Mouse (Mus musculus): ENCODE results near the gene Ccdc96. TPM values are rescaled to one million over a fixed set of nuclear protein-coding genes. Genes with fewer than 3 reads are reported as not detected.

The Ccdc96 gene
- polyA plus RNA-seq, 1 experiment from 2014 or later = 0.14 TPM

DNA sequence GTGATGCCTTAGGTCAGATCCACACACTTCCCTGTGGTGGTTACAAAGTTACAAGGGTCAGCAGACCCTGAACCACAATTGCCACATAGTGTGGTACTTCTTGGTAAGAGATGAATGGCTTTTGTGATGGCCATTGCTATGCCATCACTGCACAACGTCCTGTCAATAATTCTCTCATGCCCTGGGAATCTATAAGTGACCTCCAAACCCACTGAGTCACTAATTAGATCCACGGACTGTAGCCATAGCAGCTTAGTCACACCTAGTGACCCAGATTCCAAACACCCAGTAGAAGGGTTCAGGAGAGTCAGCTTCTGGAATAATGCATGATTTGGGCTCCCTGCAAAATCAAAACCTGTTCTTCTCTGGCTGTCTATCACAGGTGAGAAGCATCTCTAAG is 40.8 kb downstream of the Ccdc96 start:
- Histone ChIP-seq H3K79me2 (ENCODE audit: inconsistent target) (peaks cover 77% of the 10 kb centered on the region), H3K36me3 (ENCODE audit: inconsistent target) (peaks cover 45% of the 10 kb centered on the region), H3K4me3 (ENCODE audit: inconsistent target) (no peak overlapping the region), H3K27ac (no peak overlapping the region)
- 88% methylated on average over 2 of the region's 2 CpGs for WGBS (ENCODE audit: missing documents)

DNA sequence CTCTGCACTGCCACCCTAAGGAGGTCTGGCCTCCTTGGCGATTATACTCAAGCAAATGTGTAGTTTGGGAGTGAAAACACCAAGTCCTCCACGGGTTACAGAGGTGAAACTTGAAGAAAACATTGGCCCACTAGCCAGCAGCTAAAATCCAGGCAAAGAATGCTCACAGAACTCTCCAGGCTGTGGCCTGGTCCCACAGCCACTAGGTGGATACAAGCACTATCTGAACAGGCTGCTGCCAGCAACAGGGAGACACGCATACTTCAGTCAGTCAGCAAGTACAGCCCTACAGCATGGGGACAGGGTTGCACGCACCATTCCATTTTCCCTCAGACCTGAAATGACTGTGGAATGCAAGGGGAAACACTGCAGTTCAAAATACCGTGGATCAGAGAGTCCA is 41.9 kb downstream of the Ccdc96 start:
- H3K4me3 ChIP-seq (ENCODE audit: inconsistent target) = no peak overlapping the region
- H3K36me3 ChIP-seq (ENCODE audit: inconsistent target) = peaks cover 34% of the 10 kb centered on the region
- WGBS (ENCODE audit: missing documents) = 89% methylated on average over 5 of the region's 5 CpGs
- H3K79me2 ChIP-seq (ENCODE audit: inconsistent target) = peaks cover 88% of the 10 kb centered on the region
- H3K27ac ChIP-seq = no peak overlapping the region

DNA sequence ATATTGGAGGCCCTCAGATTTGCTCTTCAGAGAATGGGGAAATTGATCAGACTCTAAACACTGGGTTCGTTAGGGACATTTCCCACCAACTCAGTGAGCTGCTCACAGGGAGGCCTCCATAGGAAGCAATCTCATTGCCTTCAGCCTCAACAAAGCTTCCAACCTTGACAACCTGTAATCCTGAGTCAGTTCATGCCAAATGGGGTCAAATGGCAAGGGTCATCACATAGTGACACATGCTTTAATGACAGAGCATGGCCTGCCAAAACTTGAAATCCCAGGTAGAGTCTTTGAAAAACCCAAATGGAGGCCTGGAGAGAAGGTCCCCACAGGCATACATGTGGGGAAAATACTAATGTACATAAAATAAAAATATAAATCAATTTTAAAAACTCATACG is 42.5 kb downstream of the Ccdc96 start:
- Histone ChIP-seq H3K4me3 (ENCODE audit: inconsistent target) (no peak overlapping the region), H3K36me3 (ENCODE audit: inconsistent target) (peaks cover 28% of the 10 kb centered on the region), H3K27ac (no peak overlapping the region), H3K79me2 (ENCODE audit: inconsistent target) (peaks cover 94% of the 10 kb centered on the region)
- WGBS (ENCODE audit: missing documents) = 90% methylated on average over 2 of the region's 2 CpGs

DNA sequence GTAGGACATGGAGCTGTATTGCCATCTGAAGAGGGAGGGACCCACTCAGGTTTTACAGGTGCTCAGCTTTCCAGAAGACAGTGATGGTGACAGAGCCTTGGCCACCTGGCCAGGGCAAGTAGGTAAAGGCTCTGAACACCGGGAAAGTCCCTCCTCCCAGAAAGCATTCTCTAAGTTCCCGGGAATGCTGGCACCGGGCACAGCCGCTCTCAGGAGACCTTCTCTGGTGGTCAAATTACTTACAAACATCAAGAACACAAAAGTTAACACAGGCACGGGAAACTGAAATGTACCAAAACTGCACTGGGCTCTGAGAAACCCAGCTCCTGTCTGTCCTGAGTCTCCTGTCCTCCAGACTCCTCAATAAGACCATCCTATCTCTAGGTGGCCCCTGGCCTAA is 45.3 kb downstream of the Ccdc96 start:
- H3K79me2 ChIP-seq (ENCODE audit: inconsistent target) = peaks cover 100% of the 10 kb centered on the region
- peak overlapping the region; percentile 46 for H3K4me3 ChIP-seq (ENCODE audit: inconsistent target)
- 19% methylated on average over 4 of the region's 5 CpGs for whole genome bisulfite sequencing (ENCODE audit: missing documents)
- H3K36me3 ChIP-seq (ENCODE audit: inconsistent target) = peaks cover 5% of the 10 kb centered on the region; the same call in 1 of the 2 replicates
- H3K27ac ChIP-seq = 0 out of 2 replicates have a peak overlapping the region, but pooled peaks have one; percentile 17

DNA sequence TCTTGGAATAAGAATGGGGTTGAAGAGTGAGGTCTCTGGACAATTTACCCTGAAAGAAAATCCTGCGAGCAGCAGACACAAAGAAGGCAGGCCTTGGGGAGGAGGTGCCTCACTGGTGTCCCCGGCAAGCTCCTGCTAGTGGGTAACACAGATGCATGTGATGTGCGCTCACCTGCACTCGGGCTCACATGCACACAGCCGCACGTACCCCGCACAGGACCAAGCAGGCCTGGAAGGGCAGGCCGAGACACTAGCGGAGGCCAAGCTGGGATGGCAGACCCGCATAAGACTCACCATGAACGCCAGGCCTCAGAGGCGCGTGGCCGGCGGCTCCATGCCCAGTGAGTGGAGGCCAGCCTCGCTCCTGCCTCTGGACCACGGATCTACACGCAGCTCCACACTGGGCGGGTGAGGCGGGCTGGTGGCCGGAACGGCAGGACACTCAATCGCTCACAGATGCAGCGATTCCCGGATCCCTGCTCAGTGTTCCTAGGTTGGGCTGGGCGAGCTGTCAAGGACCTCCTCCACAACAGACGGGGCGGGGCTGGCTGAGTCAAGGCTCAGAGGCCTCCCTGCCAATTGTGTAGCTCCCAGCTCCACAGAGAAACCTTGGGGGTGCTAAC is 45.9 kb downstream of the Ccdc96 start:
- Histone ChIP-seq H3K79me2 (ENCODE audit: inconsistent target) (peaks cover 99% of the 10 kb centered on the region), H3K36me3 (ENCODE audit: inconsistent target) (no peaks in the 10 kb centered on the region; the same call in 1 of the 2 replicates), H3K4me3 (ENCODE audit: inconsistent target) (peak overlapping the region; percentile 46), H3K27ac (0 out of 2 replicates have a peak overlapping the region, but pooled peaks have one; percentile 17)
- 2% methylated on average over 27 of the region's 28 CpGs for WGBS (ENCODE audit: missing documents)

DNA sequence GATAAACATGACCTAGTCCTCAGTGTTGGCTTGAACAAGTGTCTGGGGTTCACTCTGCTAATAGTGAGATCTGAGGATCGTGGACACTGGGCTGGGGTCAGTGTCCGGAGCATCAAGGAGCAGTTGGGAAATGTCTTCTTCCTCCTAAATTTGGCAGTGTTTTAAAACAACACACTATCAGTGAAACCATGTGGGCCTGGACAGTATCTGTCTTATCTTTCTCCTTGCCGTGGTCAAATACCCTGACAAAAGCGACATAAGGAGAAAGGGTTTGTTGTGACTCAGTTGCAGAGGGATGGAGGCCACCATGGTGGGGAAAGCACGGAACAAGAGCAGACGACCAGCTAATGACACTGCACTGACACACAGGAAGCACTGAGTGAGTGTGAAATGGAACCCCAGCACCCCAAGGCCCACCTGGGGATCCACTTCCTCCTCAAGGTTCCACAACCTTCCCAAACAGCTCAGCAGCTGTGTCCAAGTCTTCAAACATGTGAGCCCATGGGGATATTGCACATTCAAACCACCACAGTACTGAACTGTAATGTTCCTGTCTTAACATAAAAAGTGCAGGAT is 50.2 kb downstream of the Ccdc96 start:
- no peak overlapping the region for H3K4me3 ChIP-seq (ENCODE audit: inconsistent target)
- H3K79me2 ChIP-seq (ENCODE audit: inconsistent target) = peaks cover 91% of the 10 kb centered on the region
- no peak overlapping the region for H3K27ac ChIP-seq
- H3K36me3 ChIP-seq (ENCODE audit: inconsistent target) = no peaks in the 10 kb centered on the region; the same call in 1 of the 2 replicates
- 72% methylated on average over 6 of the region's 6 CpGs for WGBS (ENCODE audit: missing documents)

DNA sequence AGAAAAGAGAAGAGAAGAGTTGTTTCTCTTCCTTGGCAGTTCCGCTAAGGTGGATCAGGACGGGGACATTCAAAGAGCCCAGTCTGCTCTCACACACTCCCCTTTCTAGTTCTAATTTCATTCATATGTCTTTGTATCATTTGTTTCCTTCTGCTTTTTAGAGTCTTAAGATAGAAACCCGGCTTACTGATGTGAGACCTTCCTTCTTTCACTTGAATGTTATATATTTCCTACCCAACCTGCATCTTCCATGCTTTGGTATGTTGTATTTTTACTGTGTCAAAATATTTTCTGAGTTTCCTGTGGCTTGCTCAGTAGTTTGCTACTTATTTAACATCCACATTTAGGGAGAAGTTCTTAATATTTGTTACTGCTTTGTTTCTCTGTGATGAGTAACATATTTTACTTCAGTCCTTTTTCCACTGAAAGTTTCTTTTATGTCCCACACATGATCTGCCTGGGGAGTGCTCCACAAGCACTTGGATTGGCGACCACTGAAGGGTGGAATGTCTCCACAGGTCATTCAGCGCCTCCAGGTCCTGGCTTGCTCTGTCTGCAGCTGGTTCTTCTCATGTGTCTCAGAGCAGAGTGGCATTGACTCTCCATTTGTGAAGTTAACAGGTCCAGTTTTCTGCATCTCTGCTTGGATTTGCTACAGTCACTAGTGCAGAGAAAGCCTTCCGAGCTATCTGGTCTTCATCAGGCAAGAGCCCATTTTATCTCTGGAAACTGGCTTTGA is 51.2 kb downstream of the Ccdc96 start:
- H3K27ac ChIP-seq = peak overlapping the region; percentile 8
- H3K36me3 ChIP-seq (ENCODE audit: inconsistent target) = peaks cover 3% of the 10 kb centered on the region; the same call in 1 of the 2 replicates
- peaks cover 91% of the 10 kb centered on the region for H3K79me2 ChIP-seq (ENCODE audit: inconsistent target)
- H3K4me3 ChIP-seq (ENCODE audit: inconsistent target) = no peak overlapping the region
- 58% methylated on average over 6 of the region's 6 CpGs for WGBS (ENCODE audit: missing documents)

DNA sequence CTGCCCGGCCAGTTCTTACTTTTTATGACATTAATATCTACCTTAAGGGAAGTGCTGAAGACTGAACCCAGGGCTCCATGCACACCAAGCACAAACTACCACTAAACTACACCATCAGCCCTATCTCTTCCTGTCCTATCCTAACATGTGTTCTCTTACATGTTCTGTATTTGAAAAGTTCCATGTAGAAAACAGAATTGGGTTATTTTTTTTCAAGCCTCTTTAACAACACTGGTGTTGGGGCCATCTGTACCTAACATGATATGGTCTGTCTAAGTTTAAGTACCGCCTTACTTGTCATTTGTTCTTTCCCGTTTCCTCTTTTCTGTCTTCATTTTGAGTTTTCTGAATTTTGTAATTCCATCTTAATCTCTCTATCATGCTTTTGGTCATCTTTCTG is 52.0 kb downstream of the Ccdc96 start:
- Histone ChIP-seq H3K4me3 (ENCODE audit: inconsistent target) (no peak overlapping the region), H3K79me2 (ENCODE audit: inconsistent target) (peaks cover 91% of the 10 kb centered on the region), H3K36me3 (ENCODE audit: inconsistent target) (peaks cover 3% of the 10 kb centered on the region; the same call in 1 of the 2 replicates), H3K27ac (no peak overlapping the region)
- WGBS (ENCODE audit: missing documents) = 77% methylated on average over 3 of the region's 3 CpGs

Other genes with a start within 250 kb of the Ccdc96 start
- gene Sorcs2, start 86.4 kb upstream of the Ccdc96 start, polyA plus RNA-seq (2018) = not detected in 3 replicates
- 11.8 to 24.3 TPM (median 14.8 TPM) in 3 replicates for gene Grpel1, start 19.6 kb upstream of the Ccdc96 start, polyA plus RNA-seq (2018)
- gene Tada2b, start 303 bp upstream of the Ccdc96 start, polyA plus RNA-seq (2018) = 7.2 to 9.8 TPM (median 8.2 TPM) in 3 replicates
- 22.5 to 38.4 TPM (median 36.0 TPM) in 3 replicates for gene Tbc1d14, start 108.7 kb downstream of the Ccdc96 start, polyA plus RNA-seq (2018)
- gene D5Ertd579e, start 211.4 kb downstream of the Ccdc96 start, polyA plus RNA-seq (2018) = 17.3 to 23.8 TPM (median 23.4 TPM) in 3 replicates

Measured in macrophage (primary cell).